Mouse (Mus musculus) kidney, embryonic 16.5 days (tissue): ENCODE data around the gene Usp32. TPM values are rescaled to one million over a fixed set of nuclear protein-coding genes. Genes with fewer than 3 reads are reported as not detected.
A peak's percentile ranks its signal among the peaks of the same experiment; 100 is the strongest.

Experiments used
- ATAC-seq: fragments of 200-750 bp; cut with Nextera tagmentation; 2 replicates; pipeline ENCODE4 v1.8.0; 2017; ENCODE audit warnings: moderate TSS enrichment; ENCODE audit not compliant: low FRiP score, low TSS enrichment
- H3K27ac ChIP-seq: fragments of 300-500 bp; sonication (generic); 2 replicates; pipeline ENCODE4 v1.5.1; 2014; ENCODE audit warnings: low read length
- H3K27me3 ChIP-seq: fragments of 300-500 bp; sonication (generic); 2 replicates; pipeline ENCODE4 v1.6.1; 2014; ENCODE audit warnings: low read length, control low read depth, mixed read lengths; ENCODE audit not compliant: insufficient read depth
- H3K36me3 ChIP-seq: fragments of 300-500 bp; sonication (generic); 2 replicates; pipeline ENCODE4 v1.6.1; 2014; ENCODE audit warnings: low read length, control low read depth, mixed read lengths; ENCODE audit not compliant: insufficient read depth
- H3K4me1 ChIP-seq: fragments of 300-500 bp; sonication (generic); 2 replicates; pipeline ENCODE4 v1.6.1; 2014; ENCODE audit warnings: low read length, control low read depth, mixed read lengths; ENCODE audit not compliant: insufficient read depth
- H3K4me2 ChIP-seq: fragments of 300-500 bp; sonication (generic); replicated peaks from 2 replicates; pipeline ENCODE4 v1.6.1; 2014; ENCODE audit warnings: low read depth, low read length
- H3K4me3 ChIP-seq: fragments of 300-500 bp; sonication (generic); 2 replicates; pipeline ENCODE4 v1.5.1; 2014; ENCODE audit warnings: mild to moderate bottlenecking, low read length
- H3K9ac ChIP-seq: fragments of 300-500 bp; sonication (generic); replicated peaks from 2 replicates; pipeline ENCODE4 v1.6.1; 2014; ENCODE audit warnings: low read length
- H3K9me3 ChIP-seq: fragments of 300-500 bp; sonication (generic); 2 replicates; pipeline ENCODE4 v1.6.1; 2016; ENCODE audit warnings: low read length, control low read depth
- WGBS: fragments of 180-500 bp; shearing (Covaris S2); extraction: QIAGEN DNeasy Blood & Tissue Kit; methylation state at CpG from one replicate; pipeline ENCODE4 v1.1.7; 2014; 5-methylcytosine and 5-hydroxymethylcytosine counted together
- polyA plus RNA-seq: library from polyadenylated mRNA; unstranded; fragments of >200 nt; fragmentation: Nextera tagmentation; extraction: Ambion mirVana; gene quantifications from 2 replicates; pipeline ENCODE4 v1.2.1, GENCODE M21; 2015

Usp32 gene
- polyA plus RNA-seq, 1 experiment from 2014 or later, result 3.6 TPM

DNA sequence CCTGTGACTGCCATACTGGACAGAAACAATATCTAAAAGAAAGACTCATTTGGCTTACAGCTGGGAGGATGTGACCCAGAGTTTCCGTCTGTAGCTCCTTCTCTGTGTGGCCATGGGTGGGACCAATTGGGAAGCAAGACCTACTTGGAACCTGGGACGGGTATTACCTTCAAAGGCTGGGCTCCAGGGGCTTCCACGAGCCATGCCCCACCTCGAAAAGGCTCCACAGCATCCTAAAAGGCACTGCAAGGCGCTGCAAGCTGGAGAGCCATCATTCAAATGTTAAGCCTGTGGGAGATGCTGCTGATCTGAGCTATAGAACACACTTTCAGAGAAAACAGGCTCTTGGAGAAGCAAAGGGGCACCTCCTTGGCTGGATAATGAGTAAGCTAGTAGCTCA, 166.3 kb downstream of the Usp32 start:
- no peak for ATAC-seq
- 71% methylated on average over 5 of the region's 5 CpGs for WGBS
- H3K27me3 ChIP-seq, result no peaks in the 10 kb centered on the region
- no peaks in the 10 kb centered on the region for H3K36me3 ChIP-seq
- no peak overlapping the region for H3K4me2 ChIP-seq
- no peaks in the 10 kb centered on the region for H3K4me1 ChIP-seq
- H3K27ac ChIP-seq, result no peak overlapping the region
- no peaks in the 10 kb centered on the region for H3K9me3 ChIP-seq
- H3K4me3 ChIP-seq, result no peak overlapping the region
- no peak overlapping the region for H3K9ac ChIP-seq

GRCm38 (mm10) chr11:84972067-84972466, 167.9 kb downstream of the Usp32 start:
- H3K4me2 ChIP-seq, result no peak overlapping the region
- H3K4me1 ChIP-seq, result no peaks in the 10 kb centered on the region
- no peak overlapping the region for H3K9ac ChIP-seq
- no peaks in the 10 kb centered on the region for H3K27me3 ChIP-seq
- no peaks in the 10 kb centered on the region for H3K36me3 ChIP-seq
- H3K4me3 ChIP-seq, result no peak overlapping the region
- ATAC-seq, result no peak
- no peak overlapping the region for H3K27ac ChIP-seq
- no peaks in the 10 kb centered on the region for H3K9me3 ChIP-seq
- 50% methylated on average over 3 of the region's 3 CpGs for WGBS

- Histone ChIP-seq H3K27me3 (no peaks in the 10 kb centered on the region), H3K4me1 (no peaks in the 10 kb centered on the region), H3K36me3 (no peaks in the 10 kb centered on the region), H3K4me2 (no peak overlapping the region), H3K4me3 (no peak overlapping the region), H3K27ac (no peak overlapping the region), H3K9me3 (no peaks in the 10 kb centered on the region), H3K9ac (no peak overlapping the region)
- peak; percentile 52; the same call in 1 of the 2 replicates for ATAC-seq
- WGBS, result 48% methylated on average over 6 of the region's 6 CpGs
Observed at GRCm38 (mm10) chr11:84968775-84969174, 171.2 kb downstream of the Usp32 start.

GRCm38 (mm10) chr11:84968309-84968708, 171.7 kb downstream of the Usp32 start:
- Histone ChIP-seq H3K27me3 (no peaks in the 10 kb centered on the region), H3K4me3 (no peak overlapping the region), H3K27ac (no peak overlapping the region), H3K9ac (no peak overlapping the region), H3K9me3 (no peaks in the 10 kb centered on the region), H3K4me1 (no peaks in the 10 kb centered on the region), H3K36me3 (no peaks in the 10 kb centered on the region), H3K4me2 (no peak overlapping the region)
- WGBS, result 63% methylated on average over 4 of the region's 4 CpGs
- ATAC-seq, result no peak

DNA sequence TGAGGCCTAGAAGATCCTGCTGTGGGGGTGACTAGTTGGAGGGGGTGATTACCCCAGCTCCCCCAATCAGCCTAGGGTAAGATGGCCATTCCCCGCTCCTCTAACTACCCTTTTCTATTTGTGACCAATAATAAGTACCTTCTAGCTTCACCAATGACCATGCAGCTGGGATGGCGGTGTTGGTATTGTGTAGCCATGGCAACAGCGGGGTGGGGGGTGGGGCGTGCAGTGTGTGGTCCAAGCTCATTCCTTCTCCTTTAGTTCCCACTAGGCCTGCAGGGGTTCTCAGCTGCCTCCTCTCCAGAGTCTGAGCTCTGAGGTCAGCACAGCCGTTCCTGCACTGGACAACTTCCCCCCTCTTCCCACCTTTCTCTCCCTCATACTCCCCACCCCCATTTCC, 172.8 kb downstream of the Usp32 start:
- 35% methylated on average over 5 of the region's 5 CpGs for WGBS
- H3K9ac ChIP-seq, result no peak overlapping the region
- no peak overlapping the region for H3K4me3 ChIP-seq
- no peaks in the 10 kb centered on the region for H3K36me3 ChIP-seq
- H3K9me3 ChIP-seq, result no peaks in the 10 kb centered on the region
- peak overlapping the region; percentile 44; the same call in 1 of the 2 replicates for H3K27ac ChIP-seq
- no peaks in the 10 kb centered on the region for H3K4me1 ChIP-seq
- no peak overlapping the region for H3K4me2 ChIP-seq
- ATAC-seq, result no peak; the same call in 1 of the 2 replicates
- no peaks in the 10 kb centered on the region for H3K27me3 ChIP-seq

- 62% methylated on average over 4 of the region's 4 CpGs for WGBS
- H3K9ac ChIP-seq, result no peak overlapping the region
Observed at GRCm38 (mm10) chr11:84966696-84967095, 173.3 kb downstream of the Usp32 start.

DNA sequence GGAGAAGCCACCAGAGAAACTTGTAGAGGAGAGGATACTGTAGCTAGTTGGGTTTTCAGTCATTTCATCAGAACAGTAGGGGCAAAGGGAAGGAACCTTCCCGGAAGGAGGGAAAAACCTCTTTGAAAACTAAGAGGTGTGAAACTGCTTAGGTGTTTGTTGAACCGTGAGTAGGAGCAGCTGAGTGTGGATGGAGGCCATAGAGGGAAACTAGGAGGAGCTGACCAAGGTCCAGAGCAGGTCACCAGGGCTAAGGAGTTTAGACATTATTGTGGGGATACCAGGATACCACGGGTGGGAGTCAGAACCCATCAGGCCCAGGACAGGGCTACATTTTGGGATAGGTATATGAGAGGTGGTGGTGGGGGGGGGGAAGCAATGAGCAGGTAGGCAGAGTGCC, 176.4 kb downstream of the Usp32 start:
- no peak for ATAC-seq
- Histone ChIP-seq H3K9me3 (no peaks in the 10 kb centered on the region), H3K4me1 (peaks cover 15% of the 10 kb centered on the region), H3K27me3 (peaks cover 7% of the 10 kb centered on the region), H3K4me2 (no peak overlapping the region), H3K9ac (no peak overlapping the region), H3K36me3 (no peaks in the 10 kb centered on the region), H3K4me3 (no peak overlapping the region), H3K27ac (no peak overlapping the region)
- 61% methylated on average over 3 of the region's 3 CpGs for WGBS

More at GRCm38 (mm10) chr11:84966696-84967095, 173.3 kb downstream of the Usp32 start:
- H3K36me3 ChIP-seq, result no peaks in the 10 kb centered on the region
- H3K9me3 ChIP-seq, result no peaks in the 10 kb centered on the region
- H3K27me3 ChIP-seq, result no peaks in the 10 kb centered on the region
- H3K27ac ChIP-seq, result no peak overlapping the region
- no peak for ATAC-seq
- no peak overlapping the region for H3K4me3 ChIP-seq
- H3K4me1 ChIP-seq, result no peaks in the 10 kb centered on the region
- H3K4me2 ChIP-seq, result no peak overlapping the region

DNA sequence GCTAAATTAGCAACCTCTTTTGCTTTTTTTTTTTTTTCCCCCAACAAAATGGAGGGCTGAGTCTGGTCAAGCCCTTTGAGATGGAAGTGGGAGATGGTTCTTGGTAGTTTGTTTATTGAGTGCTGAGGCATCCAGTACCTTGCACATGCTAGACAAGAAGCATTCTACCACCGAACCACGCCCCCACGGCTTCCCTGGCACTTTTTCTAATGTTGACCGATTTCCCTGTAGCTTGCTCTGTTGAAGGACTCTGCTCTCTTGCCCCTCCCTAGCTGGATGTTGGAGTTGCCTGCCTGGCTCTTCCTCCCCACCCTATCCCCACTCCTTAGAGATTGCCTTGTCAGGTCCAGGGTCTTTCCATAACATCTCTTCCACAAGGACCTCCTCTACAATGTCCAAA, 177.4 kb downstream of the Usp32 start:
- Histone ChIP-seq H3K27me3 (peaks cover 17% of the 10 kb centered on the region), H3K4me1 (peaks cover 26% of the 10 kb centered on the region), H3K9me3 (no peaks in the 10 kb centered on the region), H3K9ac (no peak overlapping the region), H3K4me3 (no peak overlapping the region), H3K36me3 (no peaks in the 10 kb centered on the region), H3K4me2 (no peak overlapping the region), H3K27ac (no peak overlapping the region)
- 89% methylated on average over 4 of the region's 4 CpGs for WGBS
- no peak for ATAC-seq

GRCm38 (mm10) chr11:84961571-84961970, 178.4 kb downstream of the Usp32 start:
- Histone ChIP-seq H3K4me3 (no peak overlapping the region), H3K9ac (no peak overlapping the region), H3K27me3 (peaks cover 26% of the 10 kb centered on the region), H3K4me1 (peaks cover 34% of the 10 kb centered on the region), H3K27ac (no peak overlapping the region), H3K36me3 (no peaks in the 10 kb centered on the region), H3K4me2 (no peak overlapping the region), H3K9me3 (no peaks in the 10 kb centered on the region)
- no peak for ATAC-seq
- WGBS, result 95% methylated on average over 4 of the region's 4 CpGs

GRCm38 (mm10) chr11:84960780-84961179, 179.2 kb downstream of the Usp32 start:
- Histone ChIP-seq H3K4me3 (no peak overlapping the region), H3K9ac (no peak overlapping the region), H3K36me3 (no peaks in the 10 kb centered on the region), H3K27me3 (peaks cover 32% of the 10 kb centered on the region), H3K4me1 (peaks cover 34% of the 10 kb centered on the region), H3K4me2 (no peak overlapping the region), H3K9me3 (no peaks in the 10 kb centered on the region), H3K27ac (no peak overlapping the region)
- no peak for ATAC-seq
- 79% methylated on average over 6 of the region's 6 CpGs for WGBS
